Mouse (Mus musculus) subcutaneous adipose tissue, adult 2 months (tissue): ENCODE results near the gene Irs1. TPM values are rescaled to one million over a fixed set of nuclear protein-coding genes. Genes with fewer than 3 reads are reported as not detected.

Experiments used
- polyA plus RNA-seq: library from polyadenylated mRNA; depleted of rRNA; stranded (reverse); fragments of >200 nt; gene quantifications from 2 replicates; pipeline ENCODE4 v1.2.3, GENCODE M21; 2012; ENCODE audit warnings: low replicate concordance; rRNA removed

The Irs1 gene
- polyA plus RNA-seq, result 26.8 and 47.0 TPM in 2 replicates

DNA sequence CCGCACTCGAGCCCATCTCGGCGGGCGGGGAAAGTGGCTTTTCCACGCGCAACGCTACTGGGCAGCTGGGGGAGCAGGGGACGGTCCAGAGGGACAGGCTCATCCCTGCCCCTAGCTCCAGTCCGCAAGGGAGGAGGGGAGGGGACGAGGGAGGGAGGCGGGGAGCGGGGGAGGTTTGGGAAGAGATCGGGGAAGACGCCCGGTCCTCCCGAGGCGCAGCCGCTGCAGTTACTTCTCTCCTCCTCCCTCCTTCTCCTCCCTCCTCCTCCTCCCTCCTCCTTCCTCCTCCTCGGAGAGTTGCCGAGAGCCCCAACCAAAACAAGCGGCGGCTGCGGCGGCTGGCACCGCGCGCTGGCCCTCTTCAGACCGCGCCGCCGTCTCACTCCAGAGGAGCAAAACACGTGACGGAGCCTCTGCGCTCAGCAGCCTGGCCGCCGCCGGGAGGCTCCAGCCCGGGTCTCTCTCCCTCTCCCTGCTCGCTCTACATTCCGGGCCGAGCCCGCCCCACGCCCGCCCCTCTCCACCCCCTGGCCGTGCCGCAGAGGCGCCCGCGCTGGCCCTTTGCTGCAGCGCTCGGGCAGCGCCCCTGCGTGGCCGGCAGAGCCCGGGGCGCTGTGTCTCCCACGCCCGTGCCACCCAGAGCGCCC lies at the start of gene Irs1:
Gene Irs1 (minus strand): TSS at position 266 of the 647 bp plus-strand sequence.

DNA sequence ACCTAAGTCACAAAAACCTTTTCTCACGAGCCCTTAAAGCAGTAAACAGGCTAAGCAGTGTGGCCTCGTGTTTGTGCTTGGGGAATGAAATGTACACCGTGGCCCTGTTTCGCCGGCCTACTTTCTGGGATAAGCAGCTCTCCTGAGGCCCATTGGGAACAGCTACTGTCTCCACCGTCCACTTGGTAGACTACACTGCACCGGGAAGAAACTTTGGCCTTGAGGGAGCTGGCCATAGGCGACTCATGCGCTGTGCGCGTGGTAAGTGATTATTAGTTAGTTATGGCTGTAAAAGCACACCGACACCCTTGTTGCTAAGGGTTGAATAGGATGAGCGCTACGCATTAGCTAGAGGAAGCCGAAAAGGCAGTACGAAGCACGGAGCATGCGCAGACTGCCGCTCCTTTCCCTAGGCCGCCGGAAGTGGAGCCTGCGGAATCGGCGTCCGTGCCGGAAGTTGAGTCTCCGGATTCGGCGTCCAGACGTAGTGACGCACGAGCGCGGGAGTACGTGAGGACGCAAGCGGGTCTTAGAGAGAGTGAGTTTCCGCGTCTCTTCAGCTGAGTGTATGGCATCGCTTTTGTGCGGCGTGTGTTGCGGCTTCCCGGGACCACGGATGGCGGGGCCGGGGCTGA lies 25.0 kb upstream of the Irs1 start, which contains the start of gene Rhbdd1:
Gene Rhbdd1 (plus strand): TSS at position 342 of the 635 bp plus-strand sequence.

DNA sequence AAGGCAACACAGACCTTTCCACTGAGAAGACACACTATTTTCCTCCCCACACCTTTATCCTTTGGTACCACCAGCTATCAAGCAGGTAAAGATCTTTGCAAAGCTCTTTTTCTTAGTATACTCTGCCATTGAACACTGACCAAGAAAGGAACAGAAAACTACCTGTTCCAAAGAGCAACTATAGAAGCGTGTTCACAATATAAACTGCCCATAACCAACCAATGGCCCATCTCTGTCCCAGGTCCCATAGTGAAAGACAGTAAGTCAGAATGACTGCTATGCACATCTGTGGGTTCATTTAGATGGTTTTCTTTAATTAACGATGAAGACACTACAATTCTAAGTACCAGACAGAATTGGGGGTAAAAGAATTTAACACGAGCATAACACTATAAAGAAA lies 58.4 kb downstream of the Irs1 start, which contains the start of gene Gm9747:
Gene Gm9747 (plus strand): TSS at position 301 of the 400 bp plus-strand sequence.

Other genes starting within 250 kb of the Irs1 start
- 0.29 and 0.45 TPM in 2 replicates for gene Gm9747, start 58.3 kb downstream of the Irs1 start, polyA plus RNA-seq
- gene Rhbdd1, start 25.0 kb upstream of the Irs1 start, polyA plus RNA-seq, result 11.9 and 14.0 TPM in 2 replicates